Mouse (Mus musculus) liver, adult 10 weeks (tissue): Measurements from ENCODE around the gene Kcnk5. TPM values are rescaled to one million over a fixed set of nuclear protein-coding genes. Genes with fewer than 3 reads are reported as not detected.

Experiments
- polyA plus RNA-seq: library from polyadenylated mRNA; stranded (reverse); fragments of 350-450 nt; fragmentation: Illumina TruSeq; extraction: RNeasy Lipid Tissue Mini Kit (QIAGEN cat#74804); gene quantifications from one replicate; pipeline ENCODE4 v1.2.3, GENCODE M21; 2014; ENCODE audit warnings: low read depth, low replicate concordance

Kcnk5 gene
- polyA plus RNA-seq = 4.5 TPM

DNA sequence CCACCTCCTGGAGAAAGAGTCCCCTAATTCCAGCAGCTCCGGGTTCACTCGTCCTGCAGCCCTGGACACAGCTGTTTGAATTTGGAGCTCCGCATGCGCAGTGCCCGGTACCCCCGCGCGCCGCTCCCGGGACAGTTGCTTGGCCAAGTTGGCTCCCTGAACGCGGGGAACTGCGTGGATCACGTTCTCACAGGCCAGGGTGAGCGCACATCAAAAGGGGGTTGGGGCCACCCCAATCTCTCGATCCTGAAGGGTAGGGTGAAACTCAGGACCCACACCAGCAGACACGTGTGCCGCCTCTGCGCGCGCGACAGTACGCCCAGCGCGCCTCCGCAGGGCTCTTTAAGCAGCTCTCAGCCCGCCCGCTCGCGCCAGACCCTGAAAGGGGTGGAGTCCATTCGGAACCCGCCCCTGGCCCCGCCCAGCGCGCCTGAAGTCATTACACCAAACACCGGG is at the start of gene Kcnk5:
Gene Kcnk5, minus strand, starts transcription at position 344 of the 456 bp plus-strand sequence.

DNA sequence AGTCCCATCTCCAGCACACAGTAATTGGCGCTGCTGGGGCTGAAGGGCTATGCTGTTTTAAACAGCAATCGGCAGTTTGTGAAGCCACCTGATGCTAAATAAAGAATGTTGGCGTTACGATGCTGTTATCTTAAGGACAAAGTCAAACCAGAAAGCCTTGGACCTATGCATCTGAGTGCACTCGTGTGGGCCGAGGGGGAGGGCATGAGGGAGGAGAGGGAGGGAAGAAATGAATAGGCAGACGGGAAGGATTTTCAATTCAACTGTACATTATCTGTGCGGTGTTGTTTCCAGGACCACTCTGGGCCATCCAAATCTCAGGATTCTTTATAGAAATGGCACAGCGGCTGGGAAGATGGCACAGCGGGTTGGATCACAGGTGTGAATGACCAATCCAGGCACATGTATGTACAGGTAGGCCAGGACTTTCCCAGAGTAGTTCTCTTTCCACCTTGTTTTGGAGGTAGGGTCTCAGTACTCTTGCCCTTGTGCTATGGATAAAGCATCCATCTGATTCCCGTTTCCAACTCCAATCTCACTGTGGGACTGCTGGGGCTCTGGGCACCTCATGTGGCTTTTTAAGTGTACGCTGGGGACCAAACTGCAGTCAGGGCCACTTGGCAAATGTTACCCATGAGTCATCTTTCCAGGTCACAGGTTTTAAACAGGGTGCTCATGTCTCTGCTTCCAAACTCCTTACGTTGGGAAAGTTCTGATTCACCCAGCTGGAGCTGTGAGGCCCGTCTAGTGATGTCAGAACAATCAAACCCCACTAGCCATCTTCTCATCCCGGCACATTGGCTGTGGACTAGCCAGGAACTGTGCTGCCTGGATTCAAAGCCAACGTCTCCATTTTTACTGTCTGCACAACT is 42.9 kb downstream of the Kcnk5 start, which contains the start of gene Saysd1:
Gene Saysd1, minus strand, starts transcription at position 51 of the 872 bp plus-strand sequence.

Other genes starting within 250 kb of the Kcnk5 start
- 2.2 TPM for gene Gng2, start 204.2 kb downstream of the Kcnk5 start, polyA plus RNA-seq
- 1.8 TPM for gene Saysd1, start 43.3 kb downstream of the Kcnk5 start, polyA plus RNA-seq
- not detected for gene Kcnk16, start 87.4 kb upstream of the Kcnk5 start, polyA plus RNA-seq
- 7.3 TPM for gene Nudt13, start 112.9 kb upstream of the Kcnk5 start, polyA plus RNA-seq
- 15.5 TPM for gene Ecd, start 166.3 kb upstream of the Kcnk5 start, polyA plus RNA-seq
- 18.3 TPM for gene Fam149b, start 166.4 kb upstream of the Kcnk5 start, polyA plus RNA-seq
- 14.9 TPM for gene Dnajc9, start 207.1 kb upstream of the Kcnk5 start, polyA plus RNA-seq
- 10.7 TPM for gene Mrps16, start 211.8 kb upstream of the Kcnk5 start, polyA plus RNA-seq